Mouse (Mus musculus) A20 (cell line): Measurements from ENCODE around the gene Gm20388.

Experiments used
- DNase-seq: peaks from one replicate; pipeline ENCODE4 v3.0.0-alpha.2; 2011; ENCODE audit warnings: low read depth, low spot score

Gene Gm20388

GRCm38 (mm10) chr8:120505619-120506310 lies 595.1 kb downstream of the Gm20388 start:
- no peak for DNase-seq

- DNase-seq, result no peak
These were observed 595.9 kb downstream of the Gm20388 start for GRCm38 (mm10) chr8:120506562-120506961.

DNA sequence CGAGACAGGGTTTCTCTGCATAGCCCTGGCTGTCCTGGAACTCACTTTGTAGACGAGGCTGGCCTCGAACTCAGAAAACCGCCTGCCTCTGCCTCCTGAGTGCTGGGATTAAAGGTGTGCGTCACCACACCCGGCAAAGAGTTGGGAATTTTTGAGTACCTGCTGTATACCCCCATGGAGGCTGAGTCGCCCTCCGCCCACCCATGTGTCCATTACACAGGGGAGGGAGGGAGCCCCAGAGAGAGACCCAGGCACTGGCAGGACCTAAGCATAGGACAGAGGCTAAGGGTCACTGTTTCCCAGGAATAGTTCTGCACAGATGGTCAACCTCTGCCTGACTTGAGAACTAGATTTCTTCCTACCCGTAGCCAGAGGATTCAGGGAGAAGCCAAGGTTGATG lies 596.6 kb downstream of the Gm20388 start:
- no peak for DNase-seq

- no peak for DNase-seq
These were observed 598.7 kb downstream of the Gm20388 start for GRCm38 (mm10) chr8:120509136-120510034.

- no peak for DNase-seq
These were observed 599.4 kb downstream of the Gm20388 start for GRCm38 (mm10) chr8:120510035-120510416.

GRCm38 (mm10) chr8:120510863-120511457 lies 600.3 kb downstream of the Gm20388 start:
- no peak for DNase-seq

- no peak for DNase-seq
These were observed 601.1 kb downstream of the Gm20388 start for GRCm38 (mm10) chr8:120511737-120512136.

DNA sequence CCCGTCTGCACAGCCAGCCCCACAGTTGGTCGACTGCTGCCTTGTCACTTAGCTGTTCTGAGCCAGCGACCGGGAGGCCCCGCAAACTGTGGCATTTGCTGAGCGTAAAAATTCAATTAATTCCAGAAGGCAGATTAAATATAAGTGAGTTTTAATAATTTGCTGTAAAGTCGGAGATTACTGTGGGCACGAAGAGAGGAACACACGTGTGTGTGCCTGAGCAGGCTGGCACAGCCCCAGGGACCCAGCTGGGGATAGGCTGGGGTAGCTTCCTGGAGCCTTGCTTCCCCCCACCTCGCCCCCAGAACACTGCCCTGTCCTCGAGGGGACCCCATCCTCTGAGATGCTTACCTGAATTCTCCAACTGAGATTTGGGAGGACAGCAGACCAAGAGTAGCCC lies 601.7 kb downstream of the Gm20388 start:
- DNase-seq, result no peak

DNA sequence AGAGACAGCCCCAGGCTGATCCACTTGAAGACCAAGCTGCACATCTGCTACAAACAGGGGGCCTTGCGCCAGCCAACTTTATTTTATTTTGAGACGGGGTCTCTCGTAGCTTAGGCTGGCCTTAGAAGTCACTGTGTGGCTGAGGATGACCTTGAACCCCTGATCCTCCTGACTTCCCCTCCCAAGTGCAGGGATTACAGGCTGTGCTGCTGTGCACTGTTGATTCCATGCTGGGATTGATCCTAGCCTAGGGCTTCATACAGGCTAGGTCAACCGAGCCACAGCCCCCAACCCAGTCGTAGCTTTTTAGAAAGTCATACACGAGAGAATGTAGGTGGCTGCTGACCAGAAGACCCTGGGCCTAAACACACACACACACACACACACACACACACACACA lies 602.5 kb downstream of the Gm20388 start:
- DNase-seq, result no peak

DNA sequence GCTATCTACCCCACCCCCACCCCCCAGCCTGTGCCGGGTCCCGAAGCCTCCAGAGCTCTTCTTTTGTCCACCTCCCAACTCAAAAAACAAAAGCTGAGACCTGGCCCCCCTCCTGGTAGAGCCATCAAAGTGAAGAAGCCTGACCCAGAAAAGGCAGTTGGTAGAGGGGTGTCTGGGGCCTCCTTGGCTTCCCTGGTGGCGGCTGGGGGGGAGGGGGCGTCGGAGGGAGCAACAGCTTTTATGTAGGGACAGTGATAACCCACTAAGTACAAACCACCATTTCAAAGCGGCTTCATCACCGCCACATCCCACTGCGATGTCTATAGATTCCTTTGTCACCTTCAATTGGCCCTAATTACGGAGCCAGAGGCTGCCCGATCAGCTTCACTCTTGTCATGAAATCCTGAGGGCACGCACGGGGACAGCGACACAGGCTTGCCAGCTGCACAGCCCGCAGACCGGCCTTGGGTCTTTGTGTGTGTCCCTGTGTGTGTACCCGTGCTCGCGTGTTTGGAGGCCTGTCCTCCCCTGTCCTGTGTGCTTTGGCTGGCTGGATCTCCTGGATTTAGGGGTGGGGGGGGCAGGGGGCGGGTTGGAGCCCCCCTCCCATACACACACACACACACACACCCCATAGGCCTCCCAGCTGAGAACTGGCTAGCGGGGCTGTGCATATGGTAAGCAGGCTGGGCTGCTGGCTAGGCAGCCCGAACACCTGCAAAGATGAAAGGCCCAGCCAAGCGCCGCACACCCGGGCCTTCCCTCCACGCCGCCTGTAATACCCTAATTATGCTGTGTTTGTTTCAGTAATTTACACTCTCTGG lies 603.2 kb downstream of the Gm20388 start:
- no peak for DNase-seq

- DNase-seq, result no peak
These were observed 604.6 kb downstream of the Gm20388 start for GRCm38 (mm10) chr8:120515214-120515613.

GRCm38 (mm10) chr8:120515650-120516049 lies 605.0 kb downstream of the Gm20388 start:
- no peak for DNase-seq

GRCm38 (mm10) chr8:120516182-120516755 lies 605.6 kb downstream of the Gm20388 start:
- no peak for DNase-seq

DNA sequence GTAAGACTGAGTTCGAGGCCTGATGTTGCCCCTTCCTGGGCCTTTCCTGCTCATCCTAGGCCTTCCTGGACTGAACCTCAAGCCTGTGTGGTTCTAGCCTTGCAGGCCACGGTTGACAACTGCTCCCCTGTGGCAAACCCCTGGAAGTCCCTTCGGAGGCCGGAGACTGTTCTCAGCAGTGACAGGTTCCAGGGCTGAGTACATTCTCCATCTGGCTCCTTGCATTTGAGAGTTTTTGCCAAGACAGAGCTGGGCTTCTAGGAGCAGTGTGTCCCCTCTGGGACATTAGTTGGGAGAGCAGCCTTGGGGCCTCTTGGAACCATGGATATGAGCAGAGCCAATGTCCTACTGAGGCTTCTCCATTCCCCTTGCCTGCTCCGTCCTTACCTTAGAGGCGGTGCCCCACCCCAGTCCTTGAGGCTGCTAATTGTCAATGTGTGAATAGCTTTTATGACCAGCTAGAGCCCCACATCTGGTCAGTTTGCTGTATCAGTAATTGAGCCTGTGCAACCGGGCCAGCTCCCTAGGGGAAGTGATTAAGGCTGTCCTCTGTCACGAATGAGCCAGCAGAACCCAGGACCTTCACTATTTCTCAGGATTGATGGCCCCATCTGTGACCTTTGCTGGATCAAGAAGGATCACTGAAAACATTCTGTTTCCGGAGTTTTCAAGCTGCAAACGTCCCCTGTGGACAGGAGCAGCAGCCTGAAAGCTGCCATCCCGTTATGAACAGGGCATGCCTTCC lies 607.2 kb downstream of the Gm20388 start:
- DNase-seq, result no peak

DNA sequence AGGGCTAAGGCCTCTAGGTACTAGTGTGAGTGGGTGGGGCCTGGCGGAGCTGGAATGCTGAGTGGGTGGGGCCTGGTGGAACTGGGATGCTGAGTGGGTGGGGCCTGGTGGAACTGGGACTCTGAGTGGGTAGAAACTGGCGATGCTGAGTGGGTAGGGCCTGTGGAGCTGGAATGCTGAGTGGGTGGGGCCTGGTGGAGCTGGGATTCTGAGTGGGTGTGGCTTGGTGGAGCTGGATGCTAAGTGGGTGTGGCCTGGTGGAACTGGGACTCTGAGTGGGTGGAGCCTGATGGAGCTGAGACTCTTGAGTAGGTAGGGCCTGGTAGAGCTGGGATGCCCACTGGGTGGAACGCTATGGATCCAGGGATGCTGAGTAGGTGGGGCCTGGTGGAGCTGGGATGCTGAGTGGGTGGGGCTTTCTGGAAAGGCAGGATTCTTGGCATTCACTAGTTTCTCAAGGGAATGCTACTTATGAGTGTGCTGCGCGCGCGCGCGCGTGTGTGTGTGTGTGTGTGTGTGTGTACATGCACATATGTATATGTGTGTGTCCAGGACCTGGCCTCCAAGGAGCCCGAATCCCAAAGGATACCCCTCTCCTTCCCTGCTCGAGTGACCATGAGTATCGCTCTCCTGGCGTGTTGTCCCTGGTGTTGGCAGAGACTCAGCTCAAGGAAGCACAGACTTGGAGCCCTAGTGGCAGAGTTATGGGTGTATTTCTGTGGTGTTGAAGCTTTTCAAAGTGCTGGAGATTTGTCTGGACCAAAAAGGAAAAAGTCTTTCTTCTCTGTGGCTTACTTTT lies 608.3 kb downstream of the Gm20388 start:
- no peak for DNase-seq

GRCm38 (mm10) chr8:120520287-120520686 lies 609.6 kb downstream of the Gm20388 start:
- no peak for DNase-seq

- DNase-seq, result no peak
These were observed 610.3 kb downstream of the Gm20388 start for GRCm38 (mm10) chr8:120520707-120521590.

GRCm38 (mm10) chr8:120521591-120521965 lies 610.9 kb downstream of the Gm20388 start:
- DNase-seq, result no peak

GRCm38 (mm10) chr8:120523641-120524040 lies 613.0 kb downstream of the Gm20388 start:
- DNase-seq, result no peak
